In genomic region chr5:31198616-31199320, GRCm38 (mm10) we compare ENCODE assay signal across 14 mouse cellular contexts.
"Had no signal": no experiment of that assay in that cellular context is flagged by ENCODE, and none has a peak within 500 bp of the region (broad histone marks: within the 10 kb centered on the region; RNA-seq: fewer than 3 reads in every experiment).

No protein-coding gene starts in this region.

- ATAC-seq: midbrain, embryonic 15.5 days had no signal

- DNase-seq: kidney, postnatal 36 days; left cerebral cortex, postnatal 4 days; lung, adult 18-20 months; lung, postnatal 36 days; retina, postnatal 1 day; right cerebral cortex, postnatal 4 days; spleen, adult 18-20 months; thymus, adult 2 months; thymus, postnatal 25 days had no signal

- H3K27ac ChIP-seq: kidney, postnatal 0 days; limb, embryonic 13.5 days; liver, embryonic 14.5 days; midbrain, embryonic 15.5 days; neural tube, embryonic 12.5 days had no signal

- H3K9ac ChIP-seq: limb, embryonic 13.5 days; liver, embryonic 14.5 days; midbrain, embryonic 15.5 days; neural tube, embryonic 12.5 days had no signal

- H3K27me3 ChIP-seq: limb, embryonic 13.5 days; midbrain, embryonic 15.5 days; neural tube, embryonic 12.5 days had no signal

- H3K4me2 ChIP-seq: limb, embryonic 13.5 days; midbrain, embryonic 15.5 days; neural tube, embryonic 12.5 days had no signal

- H3K4me3 ChIP-seq: limb, embryonic 13.5 days; midbrain, embryonic 15.5 days; neural tube, embryonic 12.5 days had no signal
